In the genomic region with DNA sequence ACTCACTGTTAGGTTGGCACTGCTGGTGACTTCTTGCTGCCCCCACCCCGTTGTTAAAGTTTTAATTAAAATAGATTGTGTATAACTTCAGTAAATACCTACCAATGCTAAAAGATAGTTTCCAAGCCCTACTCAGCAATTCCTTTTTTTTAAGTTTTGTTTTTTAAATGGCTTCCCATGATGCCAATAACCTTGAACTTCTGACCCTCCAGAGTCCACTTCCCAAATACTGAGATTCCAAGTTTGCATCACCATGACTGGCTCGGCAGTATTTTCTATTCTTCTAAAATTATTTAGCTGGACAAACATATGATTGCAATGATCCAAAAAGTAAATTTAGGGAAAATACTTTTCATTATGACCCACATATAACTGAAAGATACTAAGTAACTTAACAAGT, we compare ENCODE assay signal across 30 mouse cellular contexts. TPM values are rescaled to one million over a fixed set of nuclear protein-coding genes. Genes with fewer than 3 reads are reported as not detected.
A peak's percentile ranks its signal among the peaks of the same experiment; 100 is the strongest.
DNase-seq lines count a peak whose midpoint lies in the region; ATAC-seq lines count a peak whose summit lies in the region.
"Had no signal": no experiment of that assay in that cellular context is flagged by ENCODE, and none has a peak within 500 bp of the region (broad histone marks: within the 10 kb centered on the region; RNA-seq: fewer than 3 reads in every experiment).

No protein-coding gene starts in this region.

- H3K4me3 ChIP-seq in heart, embryonic 10.5 days: no peak overlapping the region
- no peak overlapping the region for H3K4me3 ChIP-seq in liver, embryonic 13.5 days (replicated peaks)
- H3K4me3 ChIP-seq in liver, embryonic 12.5 days: no peak overlapping the region
- H3K4me3 ChIP-seq in liver, embryonic 15.5 days (replicated peaks): no peak overlapping the region

- H3K4me1 ChIP-seq in heart, embryonic 10.5 days: peaks cover 36% of the 10 kb centered on the region
- peaks cover 58% of the 10 kb centered on the region for H3K4me1 ChIP-seq in liver, embryonic 13.5 days (replicated peaks)
- peaks cover 42% of the 10 kb centered on the region for H3K4me1 ChIP-seq in liver, embryonic 12.5 days
- peaks cover 53% of the 10 kb centered on the region for H3K4me1 ChIP-seq in liver, embryonic 15.5 days (replicated peaks)

- no peak overlapping the region for H3K27ac ChIP-seq in heart, embryonic 10.5 days
- H3K27ac ChIP-seq in liver, embryonic 13.5 days: peak overlapping the region; percentile 9; the same call in 1 of the 2 replicates
- H3K27ac ChIP-seq in liver, embryonic 12.5 days: no peak overlapping the region
- no peak overlapping the region for H3K27ac ChIP-seq in liver, embryonic 15.5 days (replicated peaks)
- H3K27ac ChIP-seq: embryonic facial prominence, embryonic 12.5 days; embryonic facial prominence, embryonic 15.5 days; hindbrain, embryonic 14.5 days had no signal

- H3K36me3 ChIP-seq in heart, embryonic 10.5 days: no peaks in the 10 kb centered on the region
- H3K36me3 ChIP-seq in liver, embryonic 13.5 days: no peaks in the 10 kb centered on the region
- H3K36me3 ChIP-seq in liver, embryonic 12.5 days: no peaks in the 10 kb centered on the region
- no peaks in the 10 kb centered on the region for H3K36me3 ChIP-seq in liver, embryonic 15.5 days (replicated peaks)
- H3K36me3 ChIP-seq: embryonic facial prominence, embryonic 12.5 days; embryonic facial prominence, embryonic 15.5 days; heart, embryonic 13.5 days had no signal

- peak overlapping the region; percentile 23; the same call in 1 of the 2 replicates for H3K4me2 ChIP-seq in liver, embryonic 13.5 days
- H3K4me2 ChIP-seq in liver, embryonic 12.5 days: no peak overlapping the region
- 0 out of 2 replicates have a peak overlapping the region, but pooled peaks have one; percentile 8 for H3K4me2 ChIP-seq in liver, embryonic 15.5 days

- no peak for ATAC-seq in liver, embryonic 13.5 days (ENCODE audit: low read depth)
- no peak for ATAC-seq in liver, embryonic 12.5 days
- no peak for ATAC-seq in liver, embryonic 15.5 days (ENCODE audit: insufficient read depth)
- ATAC-seq: forebrain, embryonic 14.5 days; forebrain, postnatal 0 days; Patski had no signal

- no peaks in the 10 kb centered on the region for H3K9me3 ChIP-seq in heart, embryonic 10.5 days
- no peaks in the 10 kb centered on the region for H3K9me3 ChIP-seq in liver, embryonic 13.5 days (replicated peaks)
- no peaks in the 10 kb centered on the region for H3K9me3 ChIP-seq in liver, embryonic 12.5 days (replicated peaks)
- H3K9me3 ChIP-seq in liver, embryonic 15.5 days (replicated peaks): no peaks in the 10 kb centered on the region
- H3K9me3 ChIP-seq: embryonic facial prominence, embryonic 12.5 days; embryonic facial prominence, embryonic 15.5 days; G1E; heart, embryonic 13.5 days had no signal

- 91% methylated on average over 2 of the region's 2 CpGs for WGBS in heart, embryonic 10.5 days
- 77% methylated on average over 2 of the region's 2 CpGs for WGBS in liver, embryonic 13.5 days (ENCODE audit: insufficient replicate concordance)
- 77% methylated on average over 2 of the region's 2 CpGs for WGBS in liver, embryonic 12.5 days (ENCODE audit: insufficient replicate concordance)
- WGBS in liver, embryonic 15.5 days (ENCODE audit: insufficient replicate concordance): 71% methylated on average over 2 of the region's 2 CpGs

- DNase-seq in heart, adult 11 months: peak; percentile 41
- DNase-seq in heart, embryonic 10.5 days (ENCODE audit: low spot score): no peak
- no peak for DNase-seq in liver, embryonic 13.5 days
- no peak for DNase-seq in layer of hippocampus, postnatal 10 days (ENCODE audit: low spot score in 2 of 2)
- DNase-seq in urinary bladder, postnatal 25 days (ENCODE audit: low spot score): no peak
- DNase-seq: adrenal gland, postnatal 10 days; adrenal gland, postnatal 36 days; cerebellum, adult 11 months; cerebellum, adult 2 months; cerebellum, adult 9-11 months; cerebellum, postnatal 25 days; forebrain, postnatal 0 days; gastrocnemius, adult 2 months; gastrocnemius, postnatal 14 days; heart, adult 18-20 months; heart, postnatal 14 days; heart, postnatal 4 days had no signal

- no peaks in the 10 kb centered on the region for H3K27me3 ChIP-seq in heart, embryonic 10.5 days (ENCODE audit: insufficient read depth, poor library complexity, severe bottlenecking)
- no peaks in the 10 kb centered on the region for H3K27me3 ChIP-seq in liver, embryonic 13.5 days
- H3K27me3 ChIP-seq in liver, embryonic 12.5 days (replicated peaks): no peaks in the 10 kb centered on the region
- H3K27me3 ChIP-seq in liver, embryonic 15.5 days: no peaks in the 10 kb centered on the region
- H3K27me3 ChIP-seq: embryonic facial prominence, embryonic 12.5 days; embryonic facial prominence, embryonic 15.5 days; heart, embryonic 13.5 days; Patski had no signal

- no peak overlapping the region for H3K9ac ChIP-seq in liver, embryonic 13.5 days
- H3K9ac ChIP-seq in liver, embryonic 12.5 days: no peak overlapping the region
- H3K9ac ChIP-seq in liver, embryonic 15.5 days: no peak overlapping the region

RNA-seq across cellular contexts. Expression of a gene that starts 2.2 kb away (rescaled TPM):
- 3.1 and 4.3 TPM in 2 replicates for polyA plus RNA-seq in heart, embryonic 10.5 days (2016; fragmentation: Nextera tagmentation; extraction: Ambion mirVana)
- 1.2 and 1.3 TPM in 2 replicates for polyA plus RNA-seq in liver, embryonic 13.5 days (2015; fragmentation: Nextera tagmentation; extraction: Ambion mirVana)
- 2.1 and 2.3 TPM in 2 replicates for polyA plus RNA-seq in liver, embryonic 12.5 days (2016; fragmentation: Nextera tagmentation; extraction: Ambion mirVana)
- 1.6 and 2.0 TPM in 2 replicates for polyA plus RNA-seq in liver, embryonic 15.5 days (2015; fragmentation: Nextera tagmentation; extraction: Ambion mirVana)
- total RNA-seq in layer of hippocampus, postnatal 10 days (2021): 10 to 100 TPM; 19.6 to 25.6 TPM

RNA-seq across cellular contexts. Expression of a gene that starts 27.9 kb away (rescaled TPM):
- polyA plus RNA-seq in heart, embryonic 10.5 days (2016; fragmentation: Nextera tagmentation; extraction: Ambion mirVana): 0.65 TPM in 1 of 2 replicates, not detected in the other
- polyA plus RNA-seq in liver, embryonic 13.5 days (2015; fragmentation: Nextera tagmentation; extraction: Ambion mirVana): not detected in 2 replicates
- polyA plus RNA-seq in liver, embryonic 12.5 days (2016; fragmentation: Nextera tagmentation; extraction: Ambion mirVana): 0.11 and 0.30 TPM in 2 replicates
- not detected in 2 replicates for polyA plus RNA-seq in liver, embryonic 15.5 days (2015; fragmentation: Nextera tagmentation; extraction: Ambion mirVana)
- total RNA-seq in layer of hippocampus, postnatal 10 days (2021): under 1 TPM; 0.21 to 0.22 TPM
- total RNA-seq: adrenal gland, adult 18-20 months; adrenal gland, postnatal 10 days; adrenal gland, postnatal 36 days; common myeloid progenitor, adult 5-6 weeks; forebrain, postnatal 0 days; heart, adult 18-20 months; heart, postnatal 14 days; heart, postnatal 4 days had no signal
- polyA plus RNA-seq: forebrain, embryonic 14.5 days; G1E; heart, embryonic 16.5 days; hindbrain, embryonic 11.5 days had no signal
